Mouse (Mus musculus) gastrocnemius, postnatal 10 days (tissue): ENCODE results near the gene Sarnp. TPM values are rescaled to one million over a fixed set of nuclear protein-coding genes. Genes with fewer than 3 reads are reported as not detected.
A peak's percentile ranks its signal among the peaks of the same experiment; 100 is the strongest.

Source experiments
- DNase-seq: peaks from one replicate; pipeline ENCODE4 v3.0.0; 2021; ENCODE audit warnings: mixed read lengths
- long read RNA-seq, 2 experiments: library from polyadenylated mRNA; stranded (forward); transcript quantifications; one replicate each; pipeline ENCODE4 v2.0.0; 2021
- total RNA-seq, 2 experiments: library from RNA; stranded (reverse); gene quantifications; 2 replicates each; pipeline ENCODE4 v1.2.3; 2021

Gene Sarnp
- 10 to 100 TPM; 45.3 to 45.4 TPM for total RNA-seq
- long read RNA-seq, experiment 1, transcript Sarnp-201 (11 exons, 918 nt), result major isoform, 33 of 65 reads
- long read RNA-seq, experiment 1, partial matches to known transcripts, result 3 of 65 reads
- long read RNA-seq, experiment 1, other reads (novel, unspliced or antisense), result 29 of 65 reads
- long read RNA-seq, experiment 2, transcript Sarnp-201 (11 exons, 918 nt), result major isoform, 35 of 68 reads
- long read RNA-seq, experiment 2, partial matches to known transcripts, result 0 of 68 reads
- long read RNA-seq, experiment 2, other reads (novel, unspliced or antisense), result 33 of 68 reads

- no peak for DNase-seq
Observed at GRCm38 (mm10) chr10:128817033-128817432, at the start of gene Sarnp. Gene Sarnp (plus strand): TSS chr10:128817333.

GRCm38 (mm10) chr10:128772895-128773294 lies 44.2 kb upstream of the Sarnp start:
- no peak for DNase-seq

DNA sequence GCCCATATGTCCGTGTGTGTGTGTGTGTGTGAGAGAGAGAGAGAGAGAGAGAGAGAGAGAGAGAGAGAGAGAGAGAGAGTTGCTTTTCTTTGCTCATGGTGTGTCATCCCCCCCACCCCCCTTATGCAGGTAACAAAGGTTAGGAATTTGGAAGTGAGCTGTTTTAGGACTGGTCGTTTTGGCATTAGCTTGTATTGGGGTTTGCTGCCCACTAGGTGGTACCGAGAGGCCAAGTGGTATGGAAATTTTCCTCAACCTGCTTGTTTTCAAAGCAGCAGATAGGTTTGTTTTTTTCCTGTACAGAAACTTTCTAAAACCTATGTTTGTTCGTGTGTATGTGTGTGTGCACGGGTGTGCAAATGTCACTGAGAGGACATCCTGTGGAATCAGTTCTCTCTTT lies 43.4 kb upstream of the Sarnp start:
- no peak for DNase-seq

GRCm38 (mm10) chr10:128778441-128778840 lies 38.7 kb upstream of the Sarnp start:
- DNase-seq, result no peak

- DNase-seq, result peak; percentile 66
Observed at GRCm38 (mm10) chr10:128779011-128779795, 37.9 kb upstream of the Sarnp start.

DNA sequence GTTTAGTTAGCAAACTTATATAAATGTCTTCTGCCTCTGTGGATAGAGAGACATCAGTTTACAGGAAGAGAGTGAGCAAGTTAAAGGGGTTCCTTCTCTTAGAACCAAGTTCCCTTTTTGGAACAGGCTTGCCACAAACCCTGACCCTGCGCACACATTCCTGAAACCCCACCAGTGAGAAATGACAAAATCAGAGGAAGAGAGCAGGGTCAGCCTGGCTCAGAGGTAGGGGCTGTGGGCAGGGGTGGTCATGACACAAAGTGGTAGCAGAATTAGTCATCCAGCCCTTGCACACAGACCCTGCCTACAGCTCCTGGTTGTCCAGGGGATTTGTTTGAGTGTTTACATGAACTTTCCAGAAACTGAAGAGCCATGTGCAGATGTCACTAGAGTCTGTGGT lies 36.9 kb upstream of the Sarnp start:
- no peak for DNase-seq

- DNase-seq, result no peak
Observed at GRCm38 (mm10) chr10:128790398-128791124, 26.6 kb upstream of the Sarnp start, which contains the start of gene Mmp19. Gene Mmp19 (plus strand): TSS chr10:128790910.

- DNase-seq, result no peak
Observed at GRCm38 (mm10) chr10:128792041-128792440, 25.1 kb upstream of the Sarnp start.

GRCm38 (mm10) chr10:128793258-128793657 lies 23.9 kb upstream of the Sarnp start:
- DNase-seq, result no peak

GRCm38 (mm10) chr10:128794391-128794790 lies 22.7 kb upstream of the Sarnp start:
- no peak for DNase-seq

DNA sequence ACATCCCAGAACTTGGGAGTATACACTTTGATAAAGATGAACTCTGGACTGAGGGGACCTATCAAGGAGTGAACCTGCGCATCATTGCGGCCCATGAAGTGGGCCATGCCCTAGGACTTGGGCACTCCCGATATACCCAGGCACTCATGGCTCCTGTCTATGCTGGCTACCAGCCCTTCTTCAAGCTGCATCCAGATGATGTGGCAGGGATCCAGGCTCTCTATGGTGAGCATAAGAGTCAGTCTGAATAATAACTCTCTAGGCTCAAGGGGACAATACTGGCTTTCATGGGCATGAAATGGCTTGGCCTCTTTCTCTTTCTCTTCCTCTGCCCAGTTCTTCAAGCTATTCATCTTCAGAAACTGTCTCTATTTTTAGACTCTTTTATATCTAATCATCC lies 21.6 kb upstream of the Sarnp start:
- no peak for DNase-seq

- DNase-seq, result no peak
Observed at GRCm38 (mm10) chr10:128798676-128799075, 18.5 kb upstream of the Sarnp start.

DNA sequence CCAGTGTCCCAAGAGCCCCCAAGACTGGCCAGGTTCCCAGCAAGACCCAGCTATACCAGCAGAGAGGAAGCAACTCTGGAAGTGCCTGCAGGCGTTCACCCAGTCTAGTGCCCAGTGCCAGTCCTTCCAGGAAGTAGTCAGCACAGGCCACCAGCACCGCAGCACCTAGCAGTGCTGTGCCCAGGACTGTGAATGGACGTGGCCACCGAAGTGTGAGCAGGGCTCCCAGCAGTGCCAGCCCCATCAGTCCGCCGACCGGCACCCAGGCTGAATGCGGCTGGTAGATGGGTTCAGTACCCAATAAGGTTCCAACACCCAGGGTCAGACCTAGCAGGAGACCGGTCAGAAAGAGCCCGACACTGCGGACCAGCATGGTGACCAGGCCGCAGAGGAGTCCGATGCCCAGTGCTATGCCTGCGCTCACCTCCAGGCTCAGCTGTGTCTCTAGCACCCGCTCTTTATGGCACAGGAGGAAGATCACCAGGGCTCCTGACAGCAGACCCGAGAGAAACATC lies 15.1 kb upstream of the Sarnp start:
- DNase-seq, result no peak

DNA sequence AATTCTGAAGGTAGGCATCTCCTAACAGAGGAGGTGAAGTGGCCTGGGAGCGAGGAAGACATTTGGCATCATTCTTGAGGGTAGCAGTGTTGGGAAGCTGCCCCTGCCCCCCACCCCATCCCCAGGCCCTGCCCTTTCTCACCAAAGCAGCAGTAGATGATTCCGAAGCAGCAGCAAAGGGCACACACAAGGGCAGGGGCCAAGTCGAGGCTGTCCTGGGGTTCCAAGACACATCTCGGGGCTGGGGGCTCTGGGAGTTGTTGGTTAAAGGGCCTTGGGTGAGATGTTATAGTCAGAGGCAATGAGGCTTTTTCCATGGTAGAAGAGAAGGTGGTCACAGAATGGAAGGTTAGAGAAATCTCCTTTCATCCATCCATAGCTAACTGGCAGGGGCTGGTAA lies 14.2 kb upstream of the Sarnp start:
- no peak for DNase-seq

- no peak for DNase-seq
Observed at GRCm38 (mm10) chr10:128803361-128803760, 13.8 kb upstream of the Sarnp start.

DNA sequence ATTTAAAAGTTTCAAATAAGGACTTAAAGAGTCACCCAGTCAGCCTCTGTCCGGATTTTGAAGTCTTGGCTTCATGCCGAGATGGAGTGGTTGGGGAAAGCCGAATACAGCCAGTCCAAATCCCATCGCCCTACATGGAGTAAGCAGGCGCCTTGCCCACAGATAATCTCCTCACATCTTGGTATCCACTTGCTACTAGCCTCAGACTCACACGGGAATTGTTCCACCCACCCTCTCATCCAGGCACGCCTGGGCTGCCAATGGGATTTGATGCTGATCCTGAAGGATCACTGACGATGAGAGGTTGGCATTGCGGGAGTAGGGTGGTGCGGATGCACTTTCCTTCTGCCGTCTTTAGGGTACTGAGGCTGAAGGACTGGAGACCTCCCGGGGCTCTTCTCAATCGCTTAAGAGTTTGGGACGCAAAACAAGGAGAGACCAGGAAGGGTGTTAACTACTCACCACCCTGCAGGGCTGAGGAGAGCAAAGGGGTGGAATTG lies 13.3 kb upstream of the Sarnp start, which contains the start of gene Dnajc14:
Dnajc14 (plus strand) TSS at position 292 of the 500 bp plus-strand sequence.
- DNase-seq, result peak; percentile 51

- DNase-seq, result peak; percentile 51
Observed at GRCm38 (mm10) chr10:128804271-128805091, 12.7 kb upstream of the Sarnp start, which contains the start of gene Tmem198b. Gene Tmem198b (minus strand): TSS chr10:128804370.

DNA sequence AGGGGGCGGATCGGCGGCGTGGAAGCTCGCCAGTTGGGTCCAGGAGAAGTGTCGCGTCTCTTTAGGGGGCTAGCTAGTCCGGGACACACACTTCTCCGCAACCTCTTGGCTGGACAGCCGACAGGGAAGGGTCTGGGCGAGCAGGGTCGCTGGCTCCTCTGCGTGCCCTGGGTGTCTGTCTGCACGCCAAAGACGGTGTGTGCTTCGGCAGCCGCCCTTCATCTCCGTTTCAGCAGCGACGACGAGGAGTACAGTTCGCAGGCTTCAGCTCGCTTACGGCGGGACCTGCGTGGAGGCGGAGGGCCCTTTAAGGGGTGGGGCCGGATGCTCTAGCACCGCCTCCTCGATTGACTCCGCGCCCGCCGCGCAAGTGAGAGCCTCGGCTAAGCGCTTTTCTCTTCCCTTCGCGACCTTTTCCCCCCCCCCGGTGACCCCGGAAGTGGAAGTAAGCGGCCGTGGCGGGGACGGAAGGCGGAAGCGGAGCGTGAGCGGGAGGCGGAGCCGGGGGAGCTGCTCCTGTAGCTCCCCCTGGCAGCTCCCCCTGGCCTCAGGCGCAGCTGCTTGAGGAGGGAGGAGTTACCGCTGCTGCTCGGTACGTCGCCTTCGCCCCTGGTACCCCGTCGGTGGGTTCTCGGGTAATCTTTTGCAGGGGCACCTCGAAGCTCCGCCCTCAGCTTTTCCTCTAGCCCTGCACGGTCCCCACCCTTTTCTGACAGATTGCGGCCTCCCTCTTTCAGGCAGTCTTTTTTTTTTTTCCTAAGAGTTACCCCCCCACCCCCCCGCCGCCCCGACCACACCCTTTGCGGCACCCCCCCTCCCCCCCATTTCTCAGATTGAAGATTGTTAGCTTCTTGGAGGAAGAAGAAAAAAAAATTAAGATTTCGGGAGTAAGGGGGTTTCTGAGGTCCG lies 11.8 kb upstream of the Sarnp start:
- peak; percentile 96 for DNase-seq

DNA sequence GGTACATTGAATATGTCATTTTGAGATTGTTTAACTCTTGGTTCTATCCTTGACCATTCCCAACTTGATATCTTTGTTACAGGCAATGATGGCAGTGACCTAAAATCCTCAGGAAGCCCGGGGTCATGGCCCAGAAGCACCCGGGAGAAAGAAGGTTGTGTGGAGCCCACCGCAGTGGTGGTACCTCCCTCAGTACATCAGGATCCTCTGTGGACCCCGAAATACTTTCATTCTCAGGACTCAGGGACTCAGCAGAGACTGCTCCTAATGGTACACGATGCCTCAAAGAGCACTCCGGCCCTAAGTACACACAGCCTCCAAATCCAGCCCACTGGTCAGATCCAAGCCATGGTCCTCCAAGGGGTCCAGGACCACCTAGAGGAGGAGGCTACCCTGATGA lies 11.0 kb upstream of the Sarnp start:
- DNase-seq, result no peak

GRCm38 (mm10) chr10:128807018-128807417 lies 10.1 kb upstream of the Sarnp start:
- DNase-seq, result no peak
